Comparison of ENCODE assay signal across 9 mouse cellular contexts in genomic region chr7:75855028-75855427, GRCm38 (mm10). TPM values are rescaled to one million over a fixed set of nuclear protein-coding genes. Genes with fewer than 3 reads are reported as not detected.
DNase-seq lines count a peak whose midpoint lies in the region; ATAC-seq lines count a peak whose summit lies in the region.
"Had no signal": no experiment of that assay in that cellular context is flagged by ENCODE, and none has a peak within 500 bp of the region (broad histone marks: within the 10 kb centered on the region; RNA-seq: fewer than 3 reads in every experiment).

No protein-coding gene starts in this region.

- H3K36me3 ChIP-seq in heart, embryonic 12.5 days: peaks cover 9% of the 10 kb centered on the region
- peaks cover 4% of the 10 kb centered on the region; the same call in 1 of the 2 replicates for H3K36me3 ChIP-seq in hindbrain, embryonic 12.5 days
- peaks cover 5% of the 10 kb centered on the region; the same call in 1 of the 2 replicates for H3K36me3 ChIP-seq in midbrain, embryonic 13.5 days

- WGBS in heart, embryonic 12.5 days: 53% methylated on average over 6 of the region's 6 CpGs
- 80% methylated on average over 6 of the region's 6 CpGs for WGBS in hindbrain, embryonic 12.5 days
- WGBS in midbrain, embryonic 13.5 days: 62% methylated on average over 6 of the region's 6 CpGs

- no peak for DNase-seq in heart, adult 11 months
- no peak for DNase-seq in layer of hippocampus, adult 8-10 months (ENCODE audit: low spot score in 2 of 2)
- no peak for DNase-seq in testis, postnatal 14 days (ENCODE audit: low spot score)

- H3K9ac ChIP-seq in heart, embryonic 12.5 days: 0 out of 2 replicates have a peak overlapping the region, but pooled peaks have one; percentile 12
- 0 out of 2 replicates have a peak overlapping the region, but pooled peaks have one; percentile 20 for H3K9ac ChIP-seq in hindbrain, embryonic 12.5 days
- 0 out of 2 replicates have a peak overlapping the region, but pooled peaks have one; percentile 34 for H3K9ac ChIP-seq in midbrain, embryonic 13.5 days (replicated peaks)

- no peak for ATAC-seq in heart, embryonic 12.5 days (ENCODE audit: insufficient number of reproducible peaks, low FRiP score)
- peak; percentile 75 for ATAC-seq in activated CD4-positive, CD25-positive, alpha-beta regulatory T cell, adult 4 months
- ATAC-seq in hindbrain, embryonic 12.5 days (ENCODE audit: low FRiP score): no peak
- no peak for ATAC-seq in midbrain, embryonic 13.5 days
- no peak for ATAC-seq in erythroid progenitor cell, adult 5-6 weeks (replicated peaks; ENCODE audit: low FRiP score, poor library complexity, severe bottlenecking)

- no peaks in the 10 kb centered on the region for H3K27me3 ChIP-seq in heart, embryonic 12.5 days (replicated peaks)
- H3K27me3 ChIP-seq in hindbrain, embryonic 12.5 days: no peaks in the 10 kb centered on the region
- H3K27me3 ChIP-seq in midbrain, embryonic 13.5 days: no peaks in the 10 kb centered on the region
- H3K27me3 ChIP-seq: CH12.LX had no signal

- no peak overlapping the region for H3K4me3 ChIP-seq in heart, embryonic 12.5 days
- no peak overlapping the region for H3K4me3 ChIP-seq in hindbrain, embryonic 12.5 days
- H3K4me3 ChIP-seq in midbrain, embryonic 13.5 days (replicated peaks): no peak overlapping the region

- peaks cover 56% of the 10 kb centered on the region for H3K4me1 ChIP-seq in heart, embryonic 12.5 days (replicated peaks)
- H3K4me1 ChIP-seq in hindbrain, embryonic 12.5 days: peaks cover 50% of the 10 kb centered on the region
- H3K4me1 ChIP-seq in midbrain, embryonic 13.5 days (replicated peaks): peaks cover 61% of the 10 kb centered on the region

- no peak overlapping the region; the same call in 1 of the 2 replicates for H3K4me2 ChIP-seq in heart, embryonic 12.5 days
- 0 out of 2 replicates have a peak overlapping the region, but pooled peaks have one; percentile 3 for H3K4me2 ChIP-seq in hindbrain, embryonic 12.5 days (replicated peaks)
- H3K4me2 ChIP-seq in midbrain, embryonic 13.5 days (replicated peaks): peak overlapping the region; percentile 22

- no peaks in the 10 kb centered on the region for H3K9me3 ChIP-seq in heart, embryonic 12.5 days (replicated peaks)
- no peaks in the 10 kb centered on the region for H3K9me3 ChIP-seq in hindbrain, embryonic 12.5 days (replicated peaks)
- no peaks in the 10 kb centered on the region for H3K9me3 ChIP-seq in midbrain, embryonic 13.5 days

- no peak overlapping the region for H3K27ac ChIP-seq in heart, embryonic 12.5 days (ENCODE audit: poor library complexity, severe bottlenecking)
- H3K27ac ChIP-seq in hindbrain, embryonic 12.5 days: peak overlapping the region; percentile 78
- H3K27ac ChIP-seq in midbrain, embryonic 13.5 days: peak overlapping the region; percentile 79

RNA-seq across cellular contexts. Expression of gene Klhl25, which starts 6.9 kb away (rescaled TPM):
- 11.6 and 12.0 TPM in 2 replicates for polyA plus RNA-seq in heart, embryonic 12.5 days (2016; fragmentation: Nextera tagmentation; extraction: Ambion mirVana)
- polyA plus RNA-seq in activated CD4-positive, CD25-positive, alpha-beta regulatory T cell, adult 4 months (2017; shearing (Covaris generic)): 10 to 100 TPM; 10.6 to 18.5 TPM
- polyA plus RNA-seq in hindbrain, embryonic 12.5 days (2016; fragmentation: Nextera tagmentation; extraction: Ambion mirVana): 26.0 and 26.7 TPM in 2 replicates
- polyA plus RNA-seq in midbrain, embryonic 13.5 days (2015; fragmentation: Nextera tagmentation; extraction: Ambion mirVana): 22.6 and 25.8 TPM in 2 replicates
- 8.6 and 28.1 TPM in 2 replicates for total RNA-seq in erythroid progenitor cell, adult 5-6 weeks (2015; ENCODE audit: low replicate concordance)
- total RNA-seq in erythroid progenitor cell, adult 5-6 weeks (2017; ENCODE audit: low replicate concordance): 25.9 and 41.9 TPM in 2 replicates
- total RNA-seq in layer of hippocampus, adult 8-10 months (2022): 10 to 100 TPM in 3 of 4 experiments, 1 to 10 TPM in 1; 7.6 to 14.6 (median 11.4) TPM
